In the genomic region with DNA sequence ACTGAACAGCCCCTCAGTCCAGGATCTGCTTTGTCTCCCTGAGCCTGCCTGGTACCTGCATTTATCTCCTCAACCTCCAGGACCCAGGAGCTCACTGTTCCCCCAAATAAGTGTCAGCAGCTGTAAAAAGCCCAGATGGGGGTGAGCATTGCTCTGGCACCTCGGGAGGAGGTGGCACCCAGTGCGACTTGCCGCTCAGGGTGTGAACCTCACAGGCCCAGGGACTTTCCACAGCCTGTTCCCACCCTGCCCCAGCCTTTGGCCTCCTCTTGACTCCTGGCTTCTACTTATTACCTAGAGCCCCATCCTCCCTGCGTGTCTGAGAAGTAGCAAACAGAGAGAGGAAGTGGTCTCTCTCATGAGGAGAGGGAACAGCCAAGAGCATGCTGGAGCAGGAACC, we compare ENCODE assay signal across 24 mouse cellular contexts. TPM values are rescaled to one million over a fixed set of nuclear protein-coding genes. Genes with fewer than 3 reads are reported as not detected.
A peak's percentile ranks its signal among the peaks of the same experiment; 100 is the strongest.
DNase-seq lines count a peak whose midpoint lies in the region; ATAC-seq and TF ChIP-seq lines count a peak whose summit lies in the region.
"Had no signal": no experiment of that assay in that cellular context is flagged by ENCODE, and none has a peak within 500 bp of the region (broad histone marks: within the 10 kb centered on the region; RNA-seq: fewer than 3 reads in every experiment).

No protein-coding gene starts in this region.

- ATAC-seq in common myeloid progenitor, adult 5-6 weeks (replicated peaks; ENCODE audit: low read depth, poor library complexity, severe bottlenecking), result 0 out of 2 replicates have a peak, but pooled peaks have one; percentile 17
- ATAC-seq in granulocyte monocyte progenitor cell, adult 5-6 weeks (replicated peaks; ENCODE audit: poor library complexity, severe bottlenecking), result peak; percentile 39
- ATAC-seq in stomach, embryonic 14.5 days (ENCODE audit: insufficient number of reproducible peaks, insufficient read depth, low FRiP score, low read depth), result no peak
- ATAC-seq: midbrain, embryonic 13.5 days had no signal

- no peaks in the 10 kb centered on the region for H3K36me3 ChIP-seq in stomach, embryonic 14.5 days (ENCODE audit: control insufficient read depth, insufficient read depth, low read length)
- H3K36me3 ChIP-seq: lung, embryonic 15.5 days had no signal

- no peaks in the 10 kb centered on the region for H3K4me1 ChIP-seq in stomach, embryonic 14.5 days (ENCODE audit: control insufficient read depth, insufficient read depth, low read length)

- H3K9me3 ChIP-seq in stomach, embryonic 14.5 days (ENCODE audit: control insufficient read depth, low read depth, low read length), result no peaks in the 10 kb centered on the region
- H3K9me3 ChIP-seq: lung, embryonic 15.5 days; midbrain, embryonic 13.5 days had no signal

- TF ChIP-seq CTCF in layer of hippocampus, adult 2 months (conservative IDR thresholded peaks at IDR 0.05), result no peak

- no peak overlapping the region for H3K4me2 ChIP-seq in stomach, embryonic 14.5 days (replicated peaks; ENCODE audit: low read depth, low read length)
- H3K4me2 ChIP-seq: lung, embryonic 15.5 days; midbrain, embryonic 13.5 days had no signal

- no peaks in the 10 kb centered on the region for H3K27me3 ChIP-seq in stomach, embryonic 14.5 days (ENCODE audit: control insufficient read depth, insufficient read depth, low read length)
- H3K27me3 ChIP-seq: lung, embryonic 15.5 days had no signal

- no peak overlapping the region for H3K4me3 ChIP-seq in layer of hippocampus, adult 2 months
- no peak overlapping the region for H3K4me3 ChIP-seq in stomach, embryonic 14.5 days (ENCODE audit: low read depth, low read length)
- H3K4me3 ChIP-seq: heart, adult 2 months; lung, embryonic 15.5 days; midbrain, embryonic 13.5 days; myocyte had no signal

- no peak overlapping the region for H3K9ac ChIP-seq in stomach, embryonic 14.5 days (replicated peaks; ENCODE audit: low read depth, low read length)
- H3K9ac ChIP-seq: lung, embryonic 15.5 days; midbrain, embryonic 13.5 days had no signal

- intact Hi-C loops in heart, postnatal 10 days (cut with DNase I), result no loop called here

- no peak for DNase-seq in layer of hippocampus, adult 2 months (ENCODE audit: low spot score in 2 of 2)
- no peak for DNase-seq in layer of hippocampus, adult 11-12 months (ENCODE audit: low spot score)
- DNase-seq in heart, postnatal 10 days, result no peak
- no peak for DNase-seq in adrenal gland, adult 8-10 months
- DNase-seq: cerebellum, adult 8-10 months; gastrocnemius, postnatal 10 days; heart, adult 2 months; heart, postnatal 4 days; kidney, adult 11 months; kidney, postnatal 10 days; left cerebral cortex, postnatal 4 days; lung, postnatal 4 days; right cerebral cortex, postnatal 25 days; thymus, adult 2 months had no signal

- peak overlapping the region; percentile 55; the same call in 1 of the 2 replicates for H3K27ac ChIP-seq in layer of hippocampus, adult 2 months
- peak overlapping the region; percentile 55; the same call in 1 of the 2 replicates for H3K27ac ChIP-seq in stomach, embryonic 14.5 days (ENCODE audit: low read length)
- H3K27ac ChIP-seq: heart, adult 2 months; lung, embryonic 15.5 days had no signal

- WGBS in stomach, embryonic 14.5 days, result 30% methylated on average over 4 of the region's 4 CpGs

RNA-seq across cellular contexts. Expression of gene Kcnip3, which starts 16.7 kb away (rescaled TPM):
- total RNA-seq in layer of hippocampus, adult 2 months (2021), result 10 to 100 TPM; 63.6 to 66.4 TPM
- total RNA-seq in common myeloid progenitor, adult 5-6 weeks (2017), result 2.5 and 4.0 TPM in 2 replicates
- total RNA-seq in granulocyte monocyte progenitor cell, adult 5-6 weeks (2014; fragmentation: Nextera tagmentation), result 37.4 and 50.0 TPM in 2 replicates
- 19.5 and 23.4 TPM in 2 replicates for total RNA-seq in granulocyte monocyte progenitor cell, adult 5-6 weeks (2017)
- 6.3 and 6.9 TPM in 2 replicates for polyA plus RNA-seq in stomach, embryonic 14.5 days (2014; fragmentation: Nextera tagmentation; extraction: Ambion mirVana)
- 1 to 10 TPM; 1.2 to 1.8 TPM for total RNA-seq in heart, postnatal 10 days (2021)
- 10 to 100 TPM in 2 of 4 experiments, 1 to 10 TPM in 2; 7.8 to 10.2 (median 9.1) TPM for total RNA-seq in adrenal gland, adult 8-10 months (2022)
- total RNA-seq: neutrophil, adult 5-6 weeks had no signal

RNA-seq across cellular contexts. Expression of gene Prom2, which starts 36.1 kb away (rescaled TPM):
- total RNA-seq in layer of hippocampus, adult 2 months (2021), result under 1 TPM; 0.08 to 0.10 TPM
- not detected in 2 replicates for total RNA-seq in common myeloid progenitor, adult 5-6 weeks (2017)
- not detected in 2 replicates for total RNA-seq in granulocyte monocyte progenitor cell, adult 5-6 weeks (2014; fragmentation: Nextera tagmentation)
- not detected in 2 replicates for total RNA-seq in granulocyte monocyte progenitor cell, adult 5-6 weeks (2017)
- 12.1 and 14.1 TPM in 2 replicates for polyA plus RNA-seq in stomach, embryonic 14.5 days (2014; fragmentation: Nextera tagmentation; extraction: Ambion mirVana)
- under 1 TPM in 1 of 2 experiments, not detected in 1; 0.17 TPM for total RNA-seq in heart, postnatal 10 days (2021)
- total RNA-seq in adrenal gland, adult 8-10 months (2022), result 1 to 10 TPM in 2 of 4 experiments, under 1 TPM in 2; 0.80 to 1.8 (median 1.3) TPM
- total RNA-seq: gastrocnemius, postnatal 10 days; heart, adult 2 months; left cerebral cortex, postnatal 4 days; liver, adult 2 months; neutrophil, adult 5-6 weeks had no signal
- polyA plus RNA-seq: C2C12; heart, embryonic 14.5 days; midbrain, embryonic 13.5 days; myocyte had no signal
